Mouse (Mus musculus) layer of hippocampus, adult 9-10 months (tissue): ENCODE data around the gene Tnfrsf1a.

ENCODE experiments used
- DNase-seq: peaks from one replicate; pipeline ENCODE4 v3.0.0; 2022; ENCODE audit warnings: low spot score

Gene Tnfrsf1a

DNA sequence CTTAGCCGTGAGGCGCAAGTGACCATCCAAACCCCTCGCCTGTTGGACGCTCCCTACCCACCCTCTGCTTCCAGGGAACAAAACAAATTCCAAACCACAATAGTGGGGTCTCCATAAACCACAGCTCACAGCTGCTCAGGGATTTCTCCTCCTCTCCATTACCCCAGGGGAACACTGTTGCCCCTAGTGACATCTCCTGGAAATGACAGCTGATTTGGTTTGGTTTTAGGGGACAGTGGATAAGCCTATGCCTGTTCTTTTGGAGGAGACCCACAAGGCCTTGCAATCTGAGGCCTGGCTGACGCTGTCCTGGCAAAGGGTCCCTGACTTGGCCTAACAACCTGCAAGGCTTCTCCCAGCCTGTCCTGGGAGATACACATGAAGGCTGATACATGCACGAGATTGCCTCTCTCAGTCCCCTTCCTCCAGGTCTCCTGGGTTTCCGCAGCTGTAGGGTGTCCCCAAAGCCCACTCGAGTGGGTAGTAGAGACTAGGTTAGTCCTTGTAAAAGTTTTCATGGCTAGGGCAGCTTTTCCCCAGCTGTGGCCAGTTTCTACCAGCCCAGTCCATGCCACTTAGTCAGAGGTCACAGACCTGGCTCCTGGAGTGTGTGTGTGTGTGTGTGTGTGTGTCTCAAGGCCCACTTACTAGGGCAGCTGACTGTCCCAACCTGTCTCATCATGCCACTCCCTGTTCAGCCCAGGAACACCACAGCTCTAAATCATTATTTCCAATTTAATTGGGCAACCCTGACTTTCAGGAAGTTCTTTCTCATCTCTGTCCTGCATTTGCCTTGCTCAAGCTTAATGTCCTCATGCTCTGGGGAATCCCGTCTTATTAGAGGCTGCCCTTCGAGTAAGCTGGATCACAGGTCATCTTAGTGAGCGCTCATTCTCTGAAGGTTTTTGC is 36.2 kb downstream of the Tnfrsf1a start:
- DNase-seq, result no peak

DNA sequence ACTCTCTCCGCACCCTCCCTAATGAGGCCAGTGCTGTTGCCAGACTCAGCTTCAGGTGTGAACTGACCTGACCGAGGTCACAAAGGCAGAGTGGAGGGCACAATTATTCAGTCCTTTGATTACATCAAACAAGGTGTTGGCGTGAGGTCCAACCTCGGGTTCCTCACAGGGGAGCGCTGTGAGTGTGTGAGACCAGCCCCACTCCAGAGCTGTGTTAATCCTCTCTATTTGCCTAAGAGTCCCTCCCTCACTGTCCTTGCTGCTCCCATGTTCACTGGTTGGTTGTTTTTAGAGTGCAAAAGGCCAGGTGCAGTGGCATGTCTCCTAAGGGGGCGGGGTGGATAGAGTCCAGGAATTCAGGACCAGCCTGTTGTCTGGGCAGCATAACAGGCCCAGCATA is 36.9 kb downstream of the Tnfrsf1a start:
- no peak for DNase-seq

DNA sequence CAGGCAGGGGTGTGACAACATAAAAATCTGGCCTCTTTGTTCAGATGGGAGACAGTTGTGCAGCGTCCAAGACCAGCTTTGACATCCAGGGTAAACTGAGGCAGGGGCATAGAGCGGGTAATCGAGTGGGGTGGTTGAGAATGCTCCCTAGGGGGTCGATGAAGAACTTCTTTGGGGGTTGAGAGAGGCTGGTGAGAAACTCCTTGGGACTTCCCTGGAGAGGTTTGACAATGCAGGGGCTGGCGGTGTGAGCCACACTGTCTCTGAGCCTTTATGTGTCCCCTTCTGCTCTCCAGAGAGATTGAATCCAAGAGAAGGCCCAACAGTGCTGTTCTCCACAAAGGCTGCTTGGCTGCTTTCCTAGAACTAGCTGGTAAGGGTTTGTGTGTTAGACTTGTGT is 40.7 kb downstream of the Tnfrsf1a start:
- no peak for DNase-seq

DNA sequence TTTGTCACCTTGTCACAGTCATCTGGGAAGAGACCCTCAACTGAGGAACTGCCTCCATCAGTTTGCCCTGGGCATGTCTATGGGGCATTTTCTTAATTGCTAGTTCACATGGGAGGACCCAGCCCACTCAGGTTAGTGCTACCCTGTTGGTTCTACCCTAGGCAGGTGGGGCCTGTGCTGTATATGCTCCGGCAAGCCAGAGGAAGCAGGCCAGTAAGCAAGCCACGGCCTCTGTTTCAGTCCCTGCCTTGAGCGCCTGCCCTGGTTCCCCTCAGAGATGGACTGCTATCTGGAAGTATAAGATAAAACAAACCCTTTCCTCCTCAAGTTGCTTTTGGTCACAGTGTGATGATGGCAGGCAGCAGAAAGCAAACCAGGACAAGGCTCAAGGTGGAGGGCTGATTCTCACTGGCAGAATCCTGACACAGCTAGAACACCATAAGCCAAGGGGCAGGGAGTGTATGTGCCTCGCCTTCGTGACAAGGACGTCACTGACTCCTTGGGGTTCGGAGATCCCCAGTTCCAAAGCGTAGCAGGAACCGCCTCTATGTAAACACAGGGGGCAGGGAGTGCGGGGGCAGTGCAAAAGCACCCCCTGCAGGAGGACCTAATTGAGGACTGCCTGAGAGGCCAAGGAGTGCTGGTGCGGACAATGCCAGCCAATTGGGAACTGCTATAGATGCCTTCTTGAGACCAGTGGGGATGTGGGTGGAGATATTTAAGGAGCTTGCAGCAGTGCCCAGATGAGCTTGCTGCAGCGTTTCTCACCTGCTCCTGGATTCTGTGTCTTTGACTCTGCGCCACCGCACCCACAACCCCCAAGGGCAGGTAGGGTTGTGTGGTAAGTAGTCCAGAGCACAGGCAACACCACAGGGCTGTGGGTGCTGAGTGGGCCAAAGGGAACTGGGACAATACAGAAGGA is 56.6 kb downstream of the Tnfrsf1a start:
- DNase-seq, result no peak

DNA sequence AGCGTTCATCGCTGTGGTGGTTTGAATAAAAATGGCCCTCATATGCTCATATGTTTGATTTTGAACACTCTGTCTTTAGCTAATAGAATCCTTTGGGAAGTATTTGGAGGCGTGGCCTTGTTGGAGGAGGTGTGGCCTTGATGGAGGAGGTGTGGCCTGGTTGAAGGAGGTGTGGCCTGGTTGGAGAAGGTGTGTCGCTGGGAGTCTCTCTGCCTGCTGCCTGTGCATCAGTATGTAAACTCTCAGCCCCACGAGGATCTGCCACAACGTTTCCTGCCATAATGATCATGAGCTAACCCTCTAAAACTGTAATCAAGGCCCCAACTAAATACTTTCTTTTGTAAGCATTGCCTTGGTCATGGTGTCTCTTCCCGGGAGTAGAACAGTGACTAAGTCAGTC is 58.1 kb downstream of the Tnfrsf1a start:
- DNase-seq, result no peak

DNA sequence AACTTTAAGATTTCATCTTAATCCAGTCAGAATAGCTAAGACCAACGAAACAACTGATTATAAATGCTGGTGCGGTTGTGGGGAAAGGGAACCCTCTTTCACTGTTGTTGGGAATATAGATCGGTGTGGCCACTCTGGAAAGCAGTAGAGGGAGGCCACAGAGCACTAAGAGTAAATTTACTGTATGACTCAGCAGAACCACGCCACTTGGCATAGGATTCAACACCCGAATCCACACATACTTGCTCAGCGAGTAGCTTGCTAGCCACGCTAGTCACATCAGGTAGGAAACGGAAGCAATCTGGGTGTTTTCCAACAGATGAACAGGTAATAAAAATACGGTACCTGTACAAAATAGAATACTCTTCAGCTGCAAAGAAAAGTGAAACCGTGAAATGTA is 58.5 kb downstream of the Tnfrsf1a start:
- DNase-seq, result no peak

DNA sequence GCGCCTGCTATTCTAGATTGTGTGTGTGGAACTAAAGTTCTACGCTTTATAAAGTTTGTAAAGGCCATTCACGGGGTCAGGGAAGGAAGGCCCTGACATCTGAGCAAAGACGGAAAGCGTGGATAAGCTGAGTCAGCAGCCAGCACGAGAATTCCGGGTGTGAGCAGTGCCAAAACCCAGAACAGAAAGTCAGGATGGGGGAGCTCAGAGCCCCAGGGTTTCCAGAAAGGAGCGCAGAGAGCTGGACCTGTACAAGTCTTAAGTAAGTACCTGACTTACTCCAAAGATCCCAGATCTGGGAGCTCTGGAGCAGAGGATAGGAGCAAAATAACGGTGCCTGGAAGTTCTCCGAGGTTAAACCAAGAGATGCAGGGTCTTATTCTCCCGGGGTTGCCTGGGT is 61.4 kb downstream of the Tnfrsf1a start:
- DNase-seq, result no peak

DNA sequence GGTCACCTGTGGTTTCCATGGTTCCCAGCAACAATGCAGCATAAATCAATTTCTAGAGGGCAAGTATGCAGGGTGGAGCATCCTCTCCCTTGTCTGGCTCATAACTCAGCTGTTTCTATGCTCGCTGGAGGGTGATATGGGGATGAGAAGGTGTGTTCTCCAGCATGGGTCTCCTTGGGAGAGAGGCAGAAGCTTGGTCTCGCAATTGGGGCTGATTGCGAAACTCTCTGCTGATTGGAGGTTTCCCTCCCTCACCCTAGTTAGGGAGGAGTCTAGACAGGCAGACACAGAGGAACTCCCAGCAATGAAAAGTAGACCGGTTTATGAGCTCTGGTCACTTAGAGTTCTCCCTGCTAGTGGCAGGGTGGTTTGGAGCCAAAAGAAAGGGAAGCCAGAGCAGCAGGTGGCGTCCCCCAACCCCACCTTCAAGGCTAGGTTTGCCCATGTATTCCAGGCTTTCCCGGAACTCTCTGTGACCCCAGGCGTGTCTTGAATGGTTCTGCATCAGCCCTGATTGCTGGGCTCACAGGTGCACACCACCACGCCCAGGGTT is 61.9 kb downstream of the Tnfrsf1a start:
- no peak for DNase-seq

DNA sequence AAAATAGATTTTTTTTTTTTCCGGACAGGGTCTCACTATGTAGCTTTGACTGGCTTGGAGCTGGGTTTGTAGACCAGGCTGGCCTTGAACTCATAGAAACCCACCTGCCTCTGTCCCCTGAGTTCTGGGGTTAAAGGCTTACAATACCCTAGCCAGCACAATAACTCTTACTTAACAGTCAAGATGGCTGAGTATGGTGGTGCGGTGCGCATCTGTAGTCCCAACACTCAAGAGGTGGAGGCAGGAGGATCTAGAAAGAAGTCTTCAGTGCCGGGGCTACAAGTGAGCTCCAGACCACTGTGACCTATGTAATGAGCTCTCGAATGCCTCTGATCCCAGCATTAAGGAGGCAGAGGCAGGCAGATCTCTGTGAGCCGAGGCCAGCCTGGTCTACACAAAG is 62.5 kb downstream of the Tnfrsf1a start:
- no peak for DNase-seq
